17 mouse cellular contexts compared by ENCODE assay signal in the genomic region with DNA sequence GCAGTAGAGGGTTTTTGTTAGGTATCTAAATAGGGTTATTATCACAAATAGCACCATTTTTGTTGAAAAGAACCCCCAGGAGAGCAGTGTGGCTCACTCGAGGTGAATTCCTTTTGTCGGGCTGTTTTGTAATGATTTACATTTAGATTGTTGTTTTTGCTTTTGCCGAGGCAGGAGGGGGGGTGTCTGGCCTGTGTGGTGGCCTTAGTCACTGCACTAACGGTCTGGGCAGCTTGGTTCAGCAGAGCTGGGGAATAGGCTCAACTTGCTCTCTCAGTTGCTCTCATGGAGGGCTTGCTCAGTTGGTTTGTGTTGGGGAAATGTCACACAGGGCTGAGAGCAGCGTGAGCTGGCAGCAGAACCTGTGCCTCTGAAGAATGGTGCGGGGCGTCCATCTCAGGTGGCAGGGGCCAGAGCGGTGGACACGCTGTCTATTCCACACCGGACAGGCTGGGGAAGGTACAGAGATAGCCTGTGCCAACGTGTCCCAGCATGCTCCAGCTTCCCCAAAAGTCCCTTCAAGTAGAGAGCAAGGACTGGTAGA.
A peak's percentile ranks its signal among the peaks of the same experiment; 100 is the strongest.
DNase-seq lines count a peak whose midpoint lies in the region; ATAC-seq and TF ChIP-seq lines count a peak whose summit lies in the region.
"Had no signal": no experiment of that assay in that cellular context is flagged by ENCODE, and none has a peak within 500 bp of the region (broad histone marks: within the 10 kb centered on the region; RNA-seq: fewer than 3 reads in every experiment).

No protein-coding gene starts in this region.

- WGBS in heart, embryonic 10.5 days: 70% methylated on average over 11 of the region's 11 CpGs
- 77% methylated on average over 11 of the region's 11 CpGs for WGBS in liver, embryonic 12.5 days (ENCODE audit: insufficient replicate concordance)
- 94% methylated on average over 11 of the region's 11 CpGs for WGBS in thymus, adult 2 months

- peaks cover 13% of the 10 kb centered on the region for H3K36me3 ChIP-seq in heart, embryonic 10.5 days
- peaks cover 16% of the 10 kb centered on the region for H3K36me3 ChIP-seq in liver, embryonic 12.5 days
- H3K36me3 ChIP-seq in thymus, adult 2 months (ENCODE audit: control insufficient read depth, insufficient read depth, low read length): peaks cover 6% of the 10 kb centered on the region

- no peak for TF ChIP-seq CTCF in thymus, adult 2 months (IDR thresholded peaks at IDR 0.05; ENCODE audit: borderline replicate concordance, control insufficient read depth, extremely low read depth, insufficient read depth, low read length, poor library complexity)

- H3K27ac ChIP-seq in heart, embryonic 10.5 days: peak overlapping the region; percentile 37
- no peak overlapping the region for H3K27ac ChIP-seq in liver, embryonic 12.5 days
- H3K27ac ChIP-seq in thymus, adult 2 months (ENCODE audit: control insufficient read depth, insufficient read depth, low read length): no peak overlapping the region
- H3K27ac ChIP-seq: forebrain, embryonic 13.5 days; gastrocnemius, adult 2 months; left cerebral cortex, adult 2 months; limb, embryonic 15.5 days; midbrain, embryonic 13.5 days; neural tube, embryonic 13.5 days had no signal

- H3K4me2 ChIP-seq in liver, embryonic 12.5 days: no peak overlapping the region
- H3K4me2 ChIP-seq: forebrain, embryonic 13.5 days; limb, embryonic 15.5 days; midbrain, embryonic 13.5 days; neural tube, embryonic 13.5 days had no signal

- peaks cover 96% of the 10 kb centered on the region for H3K4me1 ChIP-seq in heart, embryonic 10.5 days
- 0 out of 2 replicates have a peak, but pooled peaks cover 19% of the 10 kb centered on the region for H3K4me1 ChIP-seq in liver, embryonic 12.5 days
- H3K4me1 ChIP-seq in thymus, adult 2 months (replicated peaks; ENCODE audit: control insufficient read depth, insufficient read depth, low read length): no peaks in the 10 kb centered on the region

- DNase-seq in heart, embryonic 10.5 days (ENCODE audit: low spot score): peak; percentile 66
- no peak for DNase-seq in heart, adult 18-20 months
- peak; percentile 2 for DNase-seq in liver
- DNase-seq in thymus, postnatal 4 days: peak; percentile 3
- DNase-seq in thymus, adult 2 months: no peak
- no peak for DNase-seq in Muller cell, postnatal 12 days (ENCODE audit: inconsistent ontology term)
- DNase-seq: adrenal gland, adult 8-10 months; gastrocnemius, adult 2 months; kidney, postnatal 14 days had no signal

- no peak overlapping the region for H3K4me3 ChIP-seq in heart, embryonic 10.5 days
- no peak overlapping the region for H3K4me3 ChIP-seq in liver, embryonic 12.5 days
- H3K4me3 ChIP-seq in thymus, adult 2 months (ENCODE audit: control insufficient read depth, insufficient read depth, low read length): no peak overlapping the region
- H3K4me3 ChIP-seq: forebrain, embryonic 13.5 days; gastrocnemius, adult 2 months; left cerebral cortex, adult 2 months; limb, embryonic 15.5 days; midbrain, embryonic 13.5 days; neural tube, embryonic 13.5 days had no signal

- H3K9ac ChIP-seq in liver, embryonic 12.5 days: no peak overlapping the region
- H3K9ac ChIP-seq: forebrain, embryonic 13.5 days; limb, embryonic 15.5 days; midbrain, embryonic 13.5 days; neural tube, embryonic 13.5 days had no signal

- TF ChIP-seq POLR2A in thymus, adult 2 months (IDR thresholded peaks at IDR 0.05; ENCODE audit: control insufficient read depth, extremely low read depth, insufficient read depth, low read length, poor library complexity): no peak

- ATAC-seq in liver, embryonic 12.5 days: no peak
- ATAC-seq: forebrain, embryonic 13.5 days; lung, postnatal 0 days; midbrain, embryonic 13.5 days had no signal

- no peaks in the 10 kb centered on the region for H3K9me3 ChIP-seq in heart, embryonic 10.5 days
- H3K9me3 ChIP-seq in liver, embryonic 12.5 days (replicated peaks): no peaks in the 10 kb centered on the region
- H3K9me3 ChIP-seq: forebrain, embryonic 13.5 days; limb, embryonic 15.5 days; midbrain, embryonic 13.5 days; neural tube, embryonic 13.5 days had no signal

- no peaks in the 10 kb centered on the region for H3K27me3 ChIP-seq in heart, embryonic 10.5 days (ENCODE audit: insufficient read depth, poor library complexity, severe bottlenecking)
- H3K27me3 ChIP-seq in liver, embryonic 12.5 days (replicated peaks): no peaks in the 10 kb centered on the region
- H3K27me3 ChIP-seq in thymus, adult 2 months (ENCODE audit: control insufficient read depth, insufficient read depth, low read length): no peaks in the 10 kb centered on the region
- H3K27me3 ChIP-seq: CH12.LX; forebrain, embryonic 13.5 days; limb, embryonic 15.5 days; midbrain, embryonic 13.5 days; neural tube, embryonic 13.5 days had no signal

Comparison
In these comparisons a context has a peak if more than half of its experiments do, and no peak if none do; other contexts are left out.
1. DNase-seq: peak in heart, embryonic 10.5 days (single experiment), liver (single experiment) and thymus, postnatal 4 days (single experiment); none in heart, adult 18-20 months (0 of 2), thymus, adult 2 months (single experiment) and Muller cell, postnatal 12 days (single experiment).